Mouse (Mus musculus): Measurements from ENCODE around the gene Zfp142. TPM values are rescaled to one million over a fixed set of nuclear protein-coding genes. Genes with fewer than 3 reads are reported as not detected.

Gene Zfp142
- polyA plus RNA-seq (2014; fragmentation: Nextera tagmentation; extraction: Ambion mirVana), result 5.8 and 10.5 TPM in 2 replicates

DNA sequence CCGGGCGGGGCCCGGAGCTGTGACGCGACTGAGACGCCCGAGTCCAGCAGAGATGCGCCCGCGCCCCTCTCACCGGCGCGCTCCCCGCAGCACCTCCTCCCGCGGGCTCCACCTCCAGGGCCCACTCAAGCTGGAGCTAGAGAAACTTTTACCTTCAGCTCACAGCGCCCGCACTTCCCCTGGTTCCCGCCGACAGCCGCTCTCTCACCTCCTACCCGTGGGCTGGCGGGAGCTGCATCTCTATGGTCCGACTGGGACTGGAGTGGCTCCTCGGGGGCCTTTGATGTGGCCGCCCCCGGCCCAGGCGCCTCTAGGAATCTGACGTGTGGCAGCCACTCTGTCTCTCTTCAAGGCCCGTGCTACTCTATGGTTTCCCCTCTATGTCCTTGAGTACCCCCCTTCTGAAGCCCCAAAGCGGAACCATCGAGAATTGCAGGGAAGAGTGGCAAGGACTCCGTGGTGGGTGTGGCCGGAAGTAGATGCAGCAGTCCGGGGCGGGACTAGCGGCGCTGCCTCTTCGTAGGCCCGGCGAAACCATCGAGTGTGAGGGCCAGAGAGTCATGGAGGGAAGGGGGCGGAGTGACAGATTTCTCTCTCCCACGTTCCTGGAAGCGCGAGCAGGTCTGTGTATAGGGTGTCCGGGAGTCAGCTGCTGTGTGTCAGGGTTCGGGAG lies at the start of gene Zfp142, which contains the start of gene Bcs1l:
TSS of gene Zfp142 (minus strand) at position 474 of the 673 bp plus-strand sequence.
TSS of gene Bcs1l (plus strand) at position 517 of the 673 bp plus-strand sequence.
- H3K4me1 ChIP-seq (ENCODE audit: control insufficient read depth, insufficient read depth, low read length), result peaks cover 23% of the 10 kb centered on the region
- WGBS, result under 1% methylated on average over 48 of the region's 48 CpGs
- no peaks in the 10 kb centered on the region for H3K9me3 ChIP-seq (ENCODE audit: control insufficient read depth, low read length)
- peak within 1 kb of the TSS; percentile 86 for H3K4me2 ChIP-seq (replicated peaks; ENCODE audit: low read depth, low read length)
- ATAC-seq (ENCODE audit: low FRiP score, low TSS enrichment), result peak; percentile 99
- H3K9ac ChIP-seq (ENCODE audit: low read depth, low read length), result peak within 1 kb of the TSS; percentile 85
- peaks cover 34% of the 10 kb centered on the region for H3K36me3 ChIP-seq (ENCODE audit: control insufficient read depth, insufficient read depth, low read length)
- H3K4me3 ChIP-seq (ENCODE audit: low read length), result peak within 1 kb of the TSS; percentile 73
- no peaks in the 10 kb centered on the region for H3K27me3 ChIP-seq (ENCODE audit: control insufficient read depth, insufficient read depth, low read length)
- H3K27ac ChIP-seq (ENCODE audit: low read depth, low read length), result peak within 1 kb of the TSS; percentile 86; the same call in 1 of the 2 replicates

DNA sequence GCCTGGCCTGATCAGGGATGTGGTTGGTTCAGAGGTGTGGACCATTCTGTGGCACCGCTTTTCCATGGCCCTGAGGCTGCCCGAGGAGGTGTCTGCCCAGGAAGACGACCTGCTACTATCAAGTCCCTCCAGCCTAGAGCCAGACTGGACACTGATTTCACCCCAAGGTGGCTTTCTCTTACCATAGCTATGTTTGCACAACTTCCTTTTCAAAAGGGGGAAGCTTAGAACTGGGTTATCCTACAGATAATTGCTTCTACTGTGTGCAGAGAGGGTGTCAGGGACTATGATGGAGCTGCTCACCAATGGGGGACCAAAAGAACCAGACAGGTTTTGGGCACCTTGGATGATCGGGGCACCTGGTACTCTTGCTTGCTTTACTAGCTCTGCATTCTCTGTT lies 44.7 kb upstream of the Zfp142 start:
- ATAC-seq (ENCODE audit: low FRiP score, low TSS enrichment), result no peak
- 94% methylated on average over 4 of the region's 4 CpGs for WGBS
- H3K9me3 ChIP-seq (ENCODE audit: control insufficient read depth, low read length), result no peaks in the 10 kb centered on the region
- H3K4me3 ChIP-seq (ENCODE audit: low read length), result no peak overlapping the region
- H3K27ac ChIP-seq (ENCODE audit: low read depth, low read length), result no peak overlapping the region
- H3K4me2 ChIP-seq (replicated peaks; ENCODE audit: low read depth, low read length), result no peak overlapping the region
- H3K36me3 ChIP-seq (ENCODE audit: control insufficient read depth, insufficient read depth, low read length), result no peaks in the 10 kb centered on the region
- no peaks in the 10 kb centered on the region for H3K27me3 ChIP-seq (ENCODE audit: control insufficient read depth, insufficient read depth, low read length)
- no peak overlapping the region for H3K9ac ChIP-seq (ENCODE audit: low read depth, low read length)
- H3K4me1 ChIP-seq (ENCODE audit: control insufficient read depth, insufficient read depth, low read length), result no peaks in the 10 kb centered on the region

DNA sequence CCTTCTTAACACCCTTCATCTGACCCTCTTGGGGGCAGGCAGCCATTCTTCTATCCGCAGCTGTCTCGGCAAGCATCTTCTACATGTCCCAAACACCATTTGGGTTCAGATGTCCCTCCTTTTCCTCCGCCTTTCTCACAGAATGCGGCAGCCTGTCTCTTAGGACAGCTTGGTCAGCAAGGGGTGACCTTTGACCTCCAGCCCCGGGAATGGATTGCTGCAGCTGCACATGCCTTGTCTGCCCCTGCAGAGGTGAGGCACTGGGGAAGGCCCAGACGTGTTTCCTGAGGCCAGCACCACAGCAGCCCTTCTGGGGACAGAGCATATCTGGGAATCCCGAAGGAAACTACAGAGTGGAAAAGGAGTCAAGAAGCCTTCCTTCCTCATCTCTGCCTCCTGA lies 40.0 kb upstream of the Zfp142 start:
- no peaks in the 10 kb centered on the region for H3K4me1 ChIP-seq (ENCODE audit: control insufficient read depth, insufficient read depth, low read length)
- H3K4me2 ChIP-seq (replicated peaks; ENCODE audit: low read depth, low read length), result no peak overlapping the region
- H3K9ac ChIP-seq (ENCODE audit: low read depth, low read length), result no peak overlapping the region
- 34% methylated on average over 7 of the region's 7 CpGs for WGBS
- H3K27ac ChIP-seq (ENCODE audit: low read depth, low read length), result no peak overlapping the region
- no peak for ATAC-seq (ENCODE audit: low FRiP score, low TSS enrichment)
- H3K27me3 ChIP-seq (ENCODE audit: control insufficient read depth, insufficient read depth, low read length), result no peaks in the 10 kb centered on the region
- H3K4me3 ChIP-seq (ENCODE audit: low read length), result no peak overlapping the region
- H3K9me3 ChIP-seq (ENCODE audit: control insufficient read depth, low read length), result no peaks in the 10 kb centered on the region
- no peaks in the 10 kb centered on the region for H3K36me3 ChIP-seq (ENCODE audit: control insufficient read depth, insufficient read depth, low read length)

DNA sequence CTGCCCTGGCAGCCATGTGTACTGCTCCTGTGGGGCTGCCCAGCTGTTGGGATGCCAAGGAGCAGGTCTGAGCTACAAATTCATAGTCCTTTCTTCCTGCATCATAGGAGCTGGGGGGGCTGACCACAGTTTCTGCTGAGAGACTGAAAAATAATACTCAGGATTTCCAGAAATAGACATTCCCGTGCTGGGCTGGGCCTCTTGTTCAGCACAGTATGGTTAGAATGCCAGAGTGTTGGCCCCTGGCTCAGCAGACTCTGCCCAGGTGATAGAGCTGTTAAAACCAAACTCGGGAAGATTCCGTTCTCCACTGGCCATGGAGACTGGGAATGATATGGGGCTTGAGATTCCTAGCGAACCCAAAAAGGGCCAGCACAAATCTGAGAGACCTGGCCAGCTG lies 38.0 kb upstream of the Zfp142 start:
- Histone ChIP-seq H3K36me3 (ENCODE audit: control insufficient read depth, insufficient read depth, low read length) (no peaks in the 10 kb centered on the region), H3K9me3 (ENCODE audit: control insufficient read depth, low read length) (no peaks in the 10 kb centered on the region), H3K9ac (ENCODE audit: low read depth, low read length) (no peak overlapping the region), H3K4me2 (replicated peaks; ENCODE audit: low read depth, low read length) (no peak overlapping the region), H3K27me3 (ENCODE audit: control insufficient read depth, insufficient read depth, low read length) (no peaks in the 10 kb centered on the region), H3K4me3 (ENCODE audit: low read length) (no peak overlapping the region), H3K27ac (ENCODE audit: low read depth, low read length) (no peak overlapping the region), H3K4me1 (ENCODE audit: control insufficient read depth, insufficient read depth, low read length) (no peaks in the 10 kb centered on the region)
- no peak for ATAC-seq (ENCODE audit: low FRiP score, low TSS enrichment)
- 90% methylated on average over 4 of the region's 4 CpGs for WGBS

DNA sequence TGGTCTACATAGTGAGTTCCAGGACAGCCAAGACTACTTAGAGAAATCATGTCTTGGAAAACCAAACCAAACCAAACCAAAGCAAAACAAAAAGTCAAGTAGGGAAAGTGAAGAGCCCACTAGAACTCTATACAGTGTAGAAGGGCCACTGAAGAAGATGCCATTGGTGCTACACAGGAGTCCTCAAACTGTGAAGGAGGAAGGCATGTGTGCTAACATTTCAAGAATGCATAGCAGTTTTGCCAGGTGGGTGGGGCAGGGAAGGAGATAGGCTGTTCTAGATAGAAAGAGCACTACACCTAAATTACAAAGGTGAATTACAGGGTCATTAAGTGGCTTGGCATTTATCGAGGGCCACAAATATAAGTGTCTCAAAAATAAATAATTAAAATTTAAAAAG lies 36.1 kb upstream of the Zfp142 start:
- no peak overlapping the region for H3K9ac ChIP-seq (ENCODE audit: low read depth, low read length)
- 91% methylated on average over 1 of the region's 1 CpGs for whole genome bisulfite sequencing
- H3K27me3 ChIP-seq (ENCODE audit: control insufficient read depth, insufficient read depth, low read length), result no peaks in the 10 kb centered on the region
- no peaks in the 10 kb centered on the region for H3K9me3 ChIP-seq (ENCODE audit: control insufficient read depth, low read length)
- H3K4me3 ChIP-seq (ENCODE audit: low read length), result no peak overlapping the region
- no peak overlapping the region for H3K4me2 ChIP-seq (replicated peaks; ENCODE audit: low read depth, low read length)
- H3K36me3 ChIP-seq (ENCODE audit: control insufficient read depth, insufficient read depth, low read length), result no peaks in the 10 kb centered on the region
- ATAC-seq (ENCODE audit: low FRiP score, low TSS enrichment), result no peak
- no peak overlapping the region for H3K27ac ChIP-seq (ENCODE audit: low read depth, low read length)
- no peaks in the 10 kb centered on the region for H3K4me1 ChIP-seq (ENCODE audit: control insufficient read depth, insufficient read depth, low read length)

DNA sequence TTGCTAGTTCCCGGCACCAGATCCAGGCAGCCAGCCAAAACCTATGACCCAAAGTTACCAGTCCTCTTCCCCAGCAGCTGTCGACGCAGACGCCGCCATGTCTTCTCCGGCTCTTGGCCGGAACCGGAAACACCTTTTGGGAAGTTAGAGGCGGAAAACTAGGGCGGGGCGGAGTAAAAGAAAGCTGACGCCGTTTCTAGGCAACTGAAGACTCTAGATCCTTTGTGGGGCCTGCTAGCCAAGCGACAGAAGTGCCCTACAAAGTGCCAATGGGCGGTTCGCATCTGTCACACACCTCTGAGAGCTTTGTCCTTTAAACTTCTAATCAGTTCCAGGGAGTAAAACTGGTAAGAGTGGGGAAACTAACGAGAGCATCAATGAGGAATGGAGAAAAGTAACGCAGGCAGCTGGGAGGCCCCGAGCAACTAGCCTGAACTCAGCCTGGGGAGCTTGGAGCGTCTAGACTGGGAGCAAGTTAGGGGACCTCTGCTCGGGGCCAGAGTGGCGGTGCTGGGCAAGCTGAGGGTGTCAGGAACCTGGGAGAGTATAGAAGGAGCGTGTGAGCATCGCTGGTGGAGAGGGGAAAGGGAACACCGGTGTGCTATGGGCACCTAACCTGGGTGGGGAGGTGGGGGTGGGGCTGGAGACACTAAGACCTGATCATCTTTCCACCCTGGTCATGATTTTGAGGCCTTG lies 13.4 kb upstream of the Zfp142 start, which contains the start of the genes Rnf25 and Stk36:
TSS of gene Rnf25 (minus strand) at position 131 of the 696 bp plus-strand sequence.
TSS of gene Stk36 (plus strand) at position 179 of the 696 bp plus-strand sequence.
- peak within 1 kb of the TSS; percentile 77 for H3K4me2 ChIP-seq (replicated peaks; ENCODE audit: low read depth, low read length)
- ATAC-seq (ENCODE audit: low FRiP score, low TSS enrichment), result peak; percentile 88
- no peaks in the 10 kb centered on the region for H3K27me3 ChIP-seq (ENCODE audit: control insufficient read depth, insufficient read depth, low read length)
- H3K4me1 ChIP-seq (ENCODE audit: control insufficient read depth, insufficient read depth, low read length), result peaks cover 5% of the 10 kb centered on the region
- H3K9ac ChIP-seq (ENCODE audit: low read depth, low read length), result peak within 1 kb of the TSS; percentile 84
- H3K4me3 ChIP-seq (ENCODE audit: low read length), result peak within 1 kb of the TSS; percentile 93
- H3K36me3 ChIP-seq (ENCODE audit: control insufficient read depth, insufficient read depth, low read length), result peaks cover 26% of the 10 kb centered on the region
- no peak within 1 kb of the TSS for H3K27ac ChIP-seq (ENCODE audit: low read depth, low read length)
- 6% methylated on average over 25 of the region's 25 CpGs for WGBS
- H3K9me3 ChIP-seq (ENCODE audit: control insufficient read depth, low read length), result no peaks in the 10 kb centered on the region

DNA sequence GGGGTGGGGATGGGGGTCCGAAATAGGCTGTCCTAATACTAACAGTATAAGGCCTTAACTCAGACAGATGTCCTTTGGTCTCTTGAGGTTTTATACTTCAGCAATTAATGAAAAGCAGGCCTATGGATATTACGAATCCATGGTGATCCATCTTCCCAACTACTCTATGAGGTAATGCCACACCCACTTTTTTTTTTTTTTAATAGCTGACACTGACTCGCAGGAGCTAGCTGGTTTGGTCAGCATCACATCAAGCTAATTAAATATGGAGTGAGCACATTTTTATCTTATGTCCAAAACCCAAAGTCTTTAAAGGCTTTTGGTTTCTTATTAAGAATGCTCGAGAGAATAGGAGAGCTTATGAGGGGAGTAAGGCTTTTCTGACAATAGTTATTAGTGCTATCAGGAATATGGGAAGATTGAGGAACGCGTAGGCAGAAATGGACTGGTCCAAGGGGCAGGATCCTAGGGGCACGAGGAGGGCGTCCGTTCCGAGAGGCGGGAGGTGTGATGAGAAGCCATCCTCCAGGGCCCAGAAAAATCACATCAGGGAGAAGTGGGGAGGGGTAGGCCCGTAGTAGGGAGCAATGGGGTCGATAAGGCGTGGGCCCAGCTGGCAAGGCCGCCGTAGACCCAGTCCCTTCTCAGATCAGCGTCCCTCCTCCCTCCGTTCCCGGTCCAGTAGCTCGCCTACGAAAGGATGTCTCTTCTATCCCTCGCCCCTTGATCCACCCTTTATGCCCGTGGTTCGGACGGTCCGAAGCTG lies 12.6 kb upstream of the Zfp142 start:
- 11% methylated on average over 18 of the region's 26 CpGs for WGBS
- Histone ChIP-seq H3K4me3 (ENCODE audit: low read length) (peak overlapping the region; percentile 93), H3K4me2 (replicated peaks; ENCODE audit: low read depth, low read length) (peak overlapping the region; percentile 77), H3K9me3 (ENCODE audit: control insufficient read depth, low read length) (no peaks in the 10 kb centered on the region), H3K4me1 (ENCODE audit: control insufficient read depth, insufficient read depth, low read length) (peaks cover 5% of the 10 kb centered on the region), H3K36me3 (ENCODE audit: control insufficient read depth, insufficient read depth, low read length) (peaks cover 33% of the 10 kb centered on the region), H3K27ac (ENCODE audit: low read depth, low read length) (no peak overlapping the region), H3K27me3 (ENCODE audit: control insufficient read depth, insufficient read depth, low read length) (no peaks in the 10 kb centered on the region), H3K9ac (ENCODE audit: low read depth, low read length) (peak overlapping the region; percentile 84)
- ATAC-seq (ENCODE audit: low FRiP score, low TSS enrichment), result peak; percentile 74

DNA sequence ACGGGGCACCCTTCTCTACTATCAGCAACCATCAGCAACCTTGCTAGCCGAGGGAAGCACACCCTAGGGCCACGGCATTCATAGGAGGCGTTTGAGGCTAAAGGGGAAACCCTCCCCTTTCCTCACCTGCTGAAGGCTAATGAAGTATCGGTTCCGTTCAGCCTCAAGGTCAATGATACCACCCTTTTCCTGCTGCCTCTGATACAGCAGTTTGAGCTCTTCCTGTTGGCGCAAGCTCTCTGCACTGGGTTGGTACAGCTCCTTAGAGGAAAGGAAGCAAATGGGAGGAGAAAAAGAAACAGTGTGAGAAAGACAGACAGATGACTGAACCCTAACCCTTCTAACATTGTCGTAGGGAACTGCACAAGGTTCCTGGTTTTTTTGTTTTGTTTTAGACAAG lies 6.4 kb upstream of the Zfp142 start:
- Histone ChIP-seq H3K9ac (ENCODE audit: low read depth, low read length) (no peak overlapping the region), H3K4me2 (replicated peaks; ENCODE audit: low read depth, low read length) (no peak overlapping the region), H3K9me3 (ENCODE audit: control insufficient read depth, low read length) (no peaks in the 10 kb centered on the region), H3K36me3 (ENCODE audit: control insufficient read depth, insufficient read depth, low read length) (peaks cover 86% of the 10 kb centered on the region), H3K4me3 (ENCODE audit: low read length) (no peak overlapping the region), H3K27me3 (ENCODE audit: control insufficient read depth, insufficient read depth, low read length) (no peaks in the 10 kb centered on the region), H3K4me1 (ENCODE audit: control insufficient read depth, insufficient read depth, low read length) (no peaks in the 10 kb centered on the region), H3K27ac (ENCODE audit: low read depth, low read length) (no peak overlapping the region)
- ATAC-seq (ENCODE audit: low FRiP score, low TSS enrichment), result no peak
- 84% methylated on average over 8 of the region's 8 CpGs for WGBS
